Mouse (Mus musculus) T-helper 1 cell (primary cell): ENCODE results near the gene Psmg3.

Experiments used
- in situ Hi-C: fragments of 300-600 bp; cut with MboI, MseI; formaldehyde crosslinking; loops from one replicate; pipeline ENCODE4 v1.15.1; 2025; ENCODE audit warnings: high pct_unique_total_duplicates

Psmg3 gene

DNA sequence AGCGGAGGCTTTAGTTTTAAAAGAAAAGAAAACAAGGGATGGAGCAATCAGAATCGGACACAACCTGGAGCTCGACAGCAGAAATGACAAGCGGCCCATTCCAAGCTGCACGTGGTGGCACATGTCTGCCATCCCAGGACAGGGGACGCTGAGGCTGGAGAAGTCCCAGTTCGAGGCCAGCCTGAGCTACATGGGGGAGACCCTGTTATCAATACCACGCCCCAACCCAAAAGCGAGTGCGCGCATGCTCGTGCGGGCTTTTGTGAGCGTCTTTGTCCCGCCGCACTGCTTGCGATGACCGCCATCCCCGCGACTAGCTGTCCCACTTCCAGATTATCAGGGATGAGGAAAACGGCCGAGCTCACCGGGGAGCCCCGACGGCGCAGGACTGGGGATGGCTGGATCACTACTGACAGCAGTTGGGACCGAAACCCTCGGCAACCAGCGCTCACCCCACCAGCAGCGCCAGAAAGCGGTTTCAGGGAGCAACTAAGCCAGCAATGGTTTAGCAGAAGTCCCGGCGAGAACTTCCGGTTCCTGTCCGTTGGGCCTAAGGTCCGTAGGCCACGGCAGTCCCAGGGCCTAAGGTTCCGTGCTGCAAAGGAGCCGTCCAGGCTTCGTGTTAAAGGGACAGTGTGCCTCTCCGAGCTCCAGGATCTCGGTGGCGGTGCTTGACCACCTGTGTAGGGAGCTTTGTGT is at the start of gene Psmg3, which contains the start of gene Gm26938:
Gene Psmg3, minus strand, starts transcription at position 529 of the 699 bp plus-strand sequence.
Gene Gm26938, minus strand, starts transcription at position 51 of the 699 bp plus-strand sequence.
- in situ Hi-C loops: no loop called here

GRCm38 (mm10) chr5:139871526-139871925 is 44.8 kb upstream of the Psmg3 start:
- in situ Hi-C loops: loop anchor here (25.0 kb wide), 1 partner anchor 934 kb away; no protein-coding TSS in a partner anchor

GRCm38 (mm10) chr5:139870886-139871285 is 44.2 kb upstream of the Psmg3 start:
- in situ Hi-C loops: loop anchor here (25.0 kb wide), 1 partner anchor 934 kb away; no protein-coding TSS in a partner anchor

- in situ Hi-C loops: loop anchor here (25.0 kb wide), 1 partner anchor 925 kb away; no protein-coding TSS in a partner anchor
These were observed 36.1 kb upstream of the Psmg3 start for GRCm38 (mm10) chr5:139862759-139863158.

GRCm38 (mm10) chr5:139860328-139861104 is 33.8 kb upstream of the Psmg3 start:
- in situ Hi-C loops: loop anchor here (25.0 kb wide), 1 partner anchor 923 kb away; no protein-coding TSS in a partner anchor

GRCm38 (mm10) chr5:139849626-139850320 is 23.1 kb upstream of the Psmg3 start:
- in situ Hi-C loops: loop anchor here (10.0 to 25.0 kb wide), 2 partner anchors 225 to 912 kb away; no protein-coding TSS in a partner anchor

DNA sequence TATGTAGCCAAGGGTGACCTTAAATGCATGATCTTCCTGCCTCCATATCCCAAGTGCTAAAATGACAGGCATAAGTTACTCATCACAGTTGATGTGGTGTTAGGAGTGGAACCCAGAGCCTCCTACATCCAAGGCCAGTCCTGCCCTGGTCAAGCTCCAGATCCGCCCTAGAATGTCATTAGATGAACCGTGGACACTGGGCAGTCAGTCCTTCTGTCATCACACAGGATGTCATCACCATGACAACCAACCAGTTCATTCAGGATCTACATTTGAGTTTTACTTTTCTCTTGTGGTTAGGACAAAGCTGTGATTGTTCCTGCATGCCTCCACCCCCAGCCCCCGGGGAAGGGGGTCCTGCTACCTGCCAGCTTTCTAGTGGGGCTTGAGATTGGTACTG is 12.5 kb upstream of the Psmg3 start:
- in situ Hi-C loops: no loop called here

- in situ Hi-C loops: no loop called here
These were observed 11.8 kb upstream of the Psmg3 start for GRCm38 (mm10) chr5:139838476-139838892.

DNA sequence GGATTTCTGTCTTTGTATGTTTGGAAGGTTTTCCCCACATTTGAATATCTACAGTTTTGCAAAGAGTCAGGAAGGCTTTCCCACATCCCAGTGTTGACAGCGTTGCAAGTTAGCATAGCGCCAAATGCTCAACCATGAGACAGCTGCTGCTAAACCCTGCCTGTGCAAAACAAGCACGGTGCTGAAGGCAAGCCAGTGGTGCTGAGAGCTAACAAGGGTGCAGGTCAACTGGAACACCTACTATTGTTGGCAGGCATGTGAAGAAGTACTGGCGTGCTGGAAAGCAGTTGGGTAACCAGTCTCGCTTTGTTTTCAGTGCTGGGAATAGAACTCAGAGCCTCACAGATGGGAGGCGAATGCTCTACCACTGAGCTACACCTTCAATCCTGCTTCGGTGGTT is 9.0 kb upstream of the Psmg3 start:
- in situ Hi-C loops: no loop called here

DNA sequence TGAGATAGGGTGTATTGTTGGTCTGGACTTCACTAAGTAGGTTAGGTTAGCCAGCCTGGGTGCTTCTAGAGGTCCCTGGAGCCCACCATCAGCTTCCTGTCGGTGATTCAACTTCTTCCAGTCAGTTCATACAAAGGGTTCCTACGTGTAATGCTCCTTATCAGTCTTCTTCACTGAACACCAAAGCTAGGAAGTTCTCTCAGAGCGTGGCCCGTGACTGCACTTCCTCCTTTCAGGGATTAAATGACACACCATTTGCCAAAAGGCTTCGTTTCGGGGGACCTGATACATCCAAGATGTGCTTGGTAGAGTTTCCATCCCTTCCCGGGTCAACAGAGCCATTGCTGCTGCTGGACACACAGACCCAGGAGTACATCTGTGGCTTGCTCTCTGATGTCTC is 5.4 kb upstream of the Psmg3 start:
- in situ Hi-C loops: no loop called here

- in situ Hi-C loops: no loop called here
These were observed 4.0 kb upstream of the Psmg3 start for GRCm38 (mm10) chr5:139830734-139831133.

- in situ Hi-C loops: no loop called here
These were observed 2.7 kb upstream of the Psmg3 start for GRCm38 (mm10) chr5:139829384-139829783.

DNA sequence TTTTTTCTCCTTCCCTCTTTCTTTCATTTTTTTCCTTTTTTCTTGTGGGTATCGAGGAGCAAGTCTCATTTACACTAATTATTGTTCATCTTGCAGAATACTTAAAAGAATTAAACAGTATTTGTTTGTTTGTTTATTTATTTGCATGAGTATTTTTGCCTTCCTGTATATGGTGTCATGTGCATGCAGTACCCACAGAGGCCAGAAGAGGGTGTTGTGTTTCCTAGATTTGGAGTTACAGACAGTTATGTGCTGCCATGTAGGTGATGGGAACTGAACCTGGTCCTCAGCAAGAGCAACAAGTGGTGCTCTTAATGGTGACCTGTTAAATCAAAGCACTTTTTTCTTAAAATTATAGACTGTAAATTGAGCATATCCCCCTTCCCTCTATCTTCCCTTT is 908 bp upstream of the Psmg3 start:
- in situ Hi-C loops: no loop called here

GRCm38 (mm10) chr5:139825947-139826346 is 738 bp downstream of the Psmg3 start:
- in situ Hi-C loops: no loop called here

GRCm38 (mm10) chr5:139824531-139824930 is 2.2 kb downstream of the Psmg3 start:
- in situ Hi-C loops: no loop called here

DNA sequence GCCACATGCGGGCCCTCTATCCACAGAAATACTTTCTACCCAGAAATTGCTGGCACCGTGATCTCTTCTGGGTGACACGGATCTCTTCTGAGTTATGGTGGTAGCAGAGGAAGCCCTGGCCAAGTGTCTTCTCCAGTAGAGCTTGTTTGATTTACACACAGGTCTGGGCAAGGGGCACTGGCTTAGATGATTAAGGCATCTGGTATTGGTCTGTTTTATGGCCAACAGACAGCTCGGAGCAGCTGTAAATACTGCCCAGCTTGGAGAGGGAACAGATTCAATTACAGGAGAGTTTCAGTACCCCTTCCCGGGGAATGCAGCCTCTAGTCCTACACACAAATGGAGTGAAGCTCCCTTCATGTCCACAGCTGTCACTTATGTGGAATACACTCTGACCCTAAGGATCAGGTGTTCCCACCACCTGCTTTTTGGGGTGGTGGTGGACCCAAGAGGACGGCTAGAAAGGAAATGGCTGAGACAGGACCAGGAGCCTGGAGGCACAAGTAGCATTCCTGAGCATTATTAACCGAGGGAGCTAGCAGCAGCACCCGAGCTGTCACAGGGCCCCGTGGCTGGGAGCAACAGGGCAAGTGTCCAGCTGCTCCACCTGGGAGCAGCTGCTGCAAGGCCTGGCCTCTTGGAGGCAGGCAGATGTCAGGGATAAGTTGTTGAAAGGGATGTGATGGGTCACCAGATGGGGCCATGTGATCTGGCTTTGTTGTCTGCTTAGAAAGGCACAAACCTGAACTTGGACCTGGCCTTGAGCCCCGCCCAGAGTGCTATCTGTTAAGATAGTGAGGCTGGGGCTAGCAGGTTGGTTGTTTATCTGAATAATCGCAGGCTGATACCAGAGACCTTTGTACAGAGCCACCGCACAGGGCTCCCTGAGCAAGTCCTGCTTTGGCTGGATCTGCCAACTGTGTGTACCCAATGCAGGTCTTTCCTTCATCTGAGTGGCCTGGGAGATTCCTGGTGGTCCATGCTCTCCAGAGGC is 4.9 kb downstream of the Psmg3 start:
- in situ Hi-C loops: no loop called here

- in situ Hi-C loops: loop anchor here (5.0 kb wide), 1 partner anchor 107 kb away; no protein-coding TSS in a partner anchor
These were observed 7.0 kb downstream of the Psmg3 start, which contains the start of gene Tmem184a for GRCm38 (mm10) chr5:139819538-139820181. Tmem184a (minus strand) TSS chr5:139819917.

- in situ Hi-C loops: loop anchor here (5.0 kb wide), 1 partner anchor 106 kb away; no protein-coding TSS in a partner anchor
These were observed 7.9 kb downstream of the Psmg3 start for GRCm38 (mm10) chr5:139818801-139819200.

- in situ Hi-C loops: loop anchor here (5.0 kb wide), 1 partner anchor 106 kb away; no protein-coding TSS in a partner anchor
These were observed 8.6 kb downstream of the Psmg3 start for GRCm38 (mm10) chr5:139818056-139818455.

GRCm38 (mm10) chr5:139817292-139817691 is 9.4 kb downstream of the Psmg3 start:
- in situ Hi-C loops: loop anchor here (5.0 kb wide), 1 partner anchor 105 kb away; no protein-coding TSS in a partner anchor
